Mouse (Mus musculus) CD4-positive, CD25-positive, alpha-beta regulatory T cell, adult 9 weeks (primary cell): ENCODE results near the gene Il3ra. TPM values are rescaled to one million over a fixed set of nuclear protein-coding genes. Genes with fewer than 3 reads are reported as not detected.

Experiments
- polyA plus RNA-seq: library from polyadenylated mRNA; unstranded; fragments of 100-300 nt; shearing (Covaris generic); gene quantifications from one replicate; pipeline ENCODE4 v1.2.1, GENCODE M21; 2017

Il3ra gene
- polyA plus RNA-seq: 21.2 TPM

DNA sequence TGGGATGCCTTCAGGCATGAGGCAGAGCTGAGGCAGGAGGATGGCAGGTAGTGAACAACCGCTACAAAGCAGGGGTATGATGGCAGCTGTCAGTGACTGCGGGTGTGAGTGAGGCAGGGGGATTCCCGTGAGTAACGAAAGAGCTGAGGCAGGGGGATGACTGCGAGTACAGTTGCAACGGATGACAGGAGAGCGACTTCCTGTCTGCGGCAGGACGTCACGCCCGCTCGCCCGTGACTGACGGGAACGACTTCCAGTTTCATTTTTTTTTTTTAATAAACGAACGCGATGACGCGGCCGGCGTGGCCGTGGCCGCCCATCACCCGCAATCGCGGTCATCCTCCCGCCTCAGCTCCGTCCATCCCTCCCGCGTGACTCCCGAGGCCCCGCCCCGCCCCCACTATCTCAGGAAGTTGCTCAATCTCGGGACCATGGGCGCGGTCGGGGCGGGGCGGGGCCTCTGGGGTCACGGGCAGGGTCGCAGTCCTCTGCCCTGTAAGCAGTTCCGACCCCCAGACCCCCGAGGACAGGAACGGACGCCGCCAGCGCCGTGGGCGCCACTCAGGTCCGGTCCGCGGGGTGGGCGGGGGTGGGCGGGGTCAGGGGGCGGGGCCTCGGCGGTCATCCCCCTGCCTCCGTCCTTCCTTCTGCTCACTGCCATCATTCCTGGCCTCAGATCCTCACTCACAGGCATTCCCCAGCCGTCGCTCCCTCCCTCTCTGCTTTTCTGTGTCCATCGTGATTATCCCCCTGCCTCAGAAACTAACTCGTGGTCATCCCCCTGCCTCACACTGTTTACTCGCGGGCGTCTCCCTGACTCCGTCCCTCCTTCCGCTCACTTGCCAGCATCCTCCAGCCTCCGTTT, at the start of gene Il3ra:
Gene Il3ra, plus strand, starts transcription at position 328 of the 865 bp plus-strand sequence.

DNA sequence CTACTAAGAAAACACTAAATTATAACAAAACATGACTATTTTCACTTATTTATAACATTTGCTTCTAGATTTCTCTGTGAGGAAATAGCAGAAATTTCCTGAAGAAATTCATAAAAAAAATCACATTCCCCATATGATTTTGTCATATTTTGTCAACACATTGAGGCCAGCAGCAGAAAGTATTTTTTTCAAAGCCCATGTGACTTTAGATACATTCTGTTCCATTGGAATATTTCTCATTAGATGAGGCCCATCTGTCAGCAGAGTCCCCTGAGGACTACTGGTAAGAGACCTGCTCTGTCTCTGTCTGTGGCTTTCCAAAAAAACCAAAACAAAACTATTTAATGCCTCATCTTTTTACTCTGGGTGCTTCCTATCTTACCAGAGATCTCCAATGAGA, 23.5 kb upstream of the Il3ra start, which contains the start of gene Olfr31:
Gene Olfr31, plus strand, starts transcription at position 301 of the 400 bp plus-strand sequence.

DNA sequence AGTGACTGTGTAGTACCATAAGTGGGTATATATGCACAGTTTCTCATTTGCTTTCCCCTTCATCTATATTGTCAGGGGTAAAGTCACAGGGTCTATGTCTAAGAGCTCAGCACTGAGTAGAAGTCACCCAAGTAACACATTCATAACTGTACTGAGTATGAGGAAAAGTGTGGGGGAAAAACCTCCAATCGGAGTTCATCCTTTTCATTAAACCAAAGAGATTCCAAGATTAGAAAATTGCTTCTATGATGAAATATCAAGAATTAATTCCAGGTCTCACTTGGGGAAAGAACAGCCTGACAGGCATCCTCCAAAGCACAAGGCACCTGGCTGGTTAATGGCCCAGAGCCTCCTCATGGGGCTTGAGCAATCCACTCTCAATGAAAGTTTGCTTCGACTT, 54.9 kb downstream of the Il3ra start, which contains the start of gene Olfr721-ps1:
Gene Olfr721-ps1, plus strand, starts transcription at position 301 of the 400 bp plus-strand sequence.

Other genes with a start within 250 kb of the Il3ra start
- 162 TPM for gene Psmd6, start 225.3 kb upstream of the Il3ra start, polyA plus RNA-seq
- gene Olfr720, start 159.4 kb upstream of the Il3ra start, polyA plus RNA-seq: not detected
- gene Olfr31, start 23.4 kb upstream of the Il3ra start, polyA plus RNA-seq: 0.14 TPM
- not detected for gene Olfr721-ps1, start 55.0 kb downstream of the Il3ra start, polyA plus RNA-seq